Mouse (Mus musculus) thymus, adult 2 months (tissue): ENCODE results near the gene Pafah1b3.

Experiments
- CTCF ChIP-seq: fragments of 200-500 bp; IDR thresholded peaks from 2 replicates; pipeline ENCODE4 v1.5.1; 2012; ENCODE audit warnings: mild to moderate bottlenecking, control low read depth, low read length, moderate library complexity, borderline replicate concordance; ENCODE audit not compliant: control insufficient read depth, poor library complexity, insufficient read depth; ENCODE audit errors: extremely low read depth
- POLR2A ChIP-seq: fragments of 200-500 bp; IDR thresholded peaks from 2 replicates; pipeline ENCODE4 v1.6.1; 2012; ENCODE audit warnings: mild to moderate bottlenecking, low read length, control low read depth, moderate library complexity; ENCODE audit not compliant: control insufficient read depth, poor library complexity, insufficient read depth; ENCODE audit errors: extremely low read depth

GRCm38 (mm10) chr7:25301063-25301462 is 3.3 kb upstream of the Pafah1b3 start, which contains the start of gene Prr19:
- no peak for TF ChIP-seq CTCF
- TF ChIP-seq POLR2A = no peak
